Mouse (Mus musculus) neural tube, embryonic 14.5 days (tissue): Measurements from ENCODE around the gene A3galt2. TPM values are rescaled to one million over a fixed set of nuclear protein-coding genes. Genes with fewer than 3 reads are reported as not detected.
A peak's percentile ranks its signal among the peaks of the same experiment; 100 is the strongest.

Experiments
- ATAC-seq: fragments of 200-750 bp; cut with Nextera tagmentation; 2 replicates; pipeline ENCODE4 v1.8.0; 2017; ENCODE audit warnings: low read depth, mild to moderate bottlenecking, moderate TSS enrichment, moderate library complexity
- H3K27ac ChIP-seq: fragments of 300-500 bp; sonication (generic); 2 replicates; pipeline ENCODE4 v1.5.1; 2014; ENCODE audit warnings: low read depth, mild to moderate bottlenecking, control low read depth, low read length, moderate library complexity, mixed read lengths
- H3K27me3 ChIP-seq: fragments of 300-500 bp; sonication (generic); 2 replicates; pipeline ENCODE4 v1.6.1; 2014; ENCODE audit warnings: low read length; ENCODE audit not compliant: control insufficient read depth, insufficient read depth
- H3K36me3 ChIP-seq: fragments of 300-500 bp; sonication (generic); 2 replicates; pipeline ENCODE4 v1.6.1; 2014; ENCODE audit warnings: low read length, mixed read lengths; ENCODE audit not compliant: control insufficient read depth, insufficient read depth
- H3K4me1 ChIP-seq: fragments of 300-500 bp; sonication (generic); 2 replicates; pipeline ENCODE4 v1.6.1; 2014; ENCODE audit warnings: low read length; ENCODE audit not compliant: control insufficient read depth, insufficient read depth
- H3K4me2 ChIP-seq: fragments of 300-500 bp; sonication (generic); 2 replicates; pipeline ENCODE4 v1.6.1; 2014; ENCODE audit warnings: mild to moderate bottlenecking, low read depth, low read length, control low read depth
- H3K4me3 ChIP-seq: fragments of 300-500 bp; sonication (generic); 2 replicates; pipeline ENCODE4 v1.5.1; 2014; ENCODE audit warnings: low read depth, low read length, control low read depth, mixed read lengths
- H3K9ac ChIP-seq: fragments of 300-500 bp; sonication (generic); replicated peaks from 2 replicates; pipeline ENCODE4 v1.6.1; 2014; ENCODE audit warnings: low read depth, mild to moderate bottlenecking, control low read depth, low read length, mixed read lengths
- H3K9me3 ChIP-seq: fragments of 300-500 bp; sonication (generic); 2 replicates; pipeline ENCODE4 v1.6.1; 2016; ENCODE audit warnings: low read length; ENCODE audit not compliant: control insufficient read depth
- WGBS: fragments of 180-500 bp; shearing (Covaris S2); extraction: QIAGEN DNeasy Blood & Tissue Kit; methylation state at CpG from one replicate; pipeline ENCODE4 v1.1.7; 2014; 5-methylcytosine and 5-hydroxymethylcytosine counted together
- polyA plus RNA-seq: library from polyadenylated mRNA; unstranded; fragments of >200 nt; fragmentation: Nextera tagmentation; extraction: Ambion mirVana; gene quantifications from 2 replicates; pipeline ENCODE4 v1.2.1, GENCODE M21; 2014

Gene A3galt2
- polyA plus RNA-seq, 1 experiment from 2014 or later, result 0.51 TPM

DNA sequence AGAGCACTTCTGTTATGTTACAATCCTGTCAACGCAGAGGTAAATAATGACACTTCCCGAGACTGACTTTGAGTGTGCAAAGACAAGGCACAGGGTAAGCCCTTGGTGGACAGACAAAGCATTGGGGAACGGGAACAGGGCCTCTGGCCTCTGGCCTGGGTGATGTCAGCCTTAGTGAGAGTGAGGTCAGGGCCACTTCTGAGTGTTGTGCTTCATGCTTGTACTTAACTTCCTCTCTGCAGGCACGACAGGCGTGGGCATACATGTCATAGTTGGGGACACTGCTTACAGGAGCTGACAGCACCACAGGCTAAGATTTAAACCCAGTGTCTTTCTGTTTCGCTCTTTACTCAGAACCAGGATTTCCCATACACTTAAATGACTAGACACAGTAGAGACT, 21.7 kb upstream of the A3galt2 start:
- H3K36me3 ChIP-seq, result peaks cover 3% of the 10 kb centered on the region; the same call in 1 of the 2 replicates
- WGBS, result 32% methylated on average over 6 of the region's 6 CpGs
- peaks cover 88% of the 10 kb centered on the region for H3K4me1 ChIP-seq
- 0 out of 2 replicates have a peak overlapping the region, but pooled peaks have one; percentile 18 for H3K9ac ChIP-seq
- H3K9me3 ChIP-seq, result no peaks in the 10 kb centered on the region
- no peak for ATAC-seq
- H3K27me3 ChIP-seq, result no peaks in the 10 kb centered on the region
- peak overlapping the region; percentile 77 for H3K27ac ChIP-seq
- H3K4me3 ChIP-seq, result no peak overlapping the region
- 0 out of 2 replicates have a peak overlapping the region, but pooled peaks have one; percentile 1 for H3K4me2 ChIP-seq

DNA sequence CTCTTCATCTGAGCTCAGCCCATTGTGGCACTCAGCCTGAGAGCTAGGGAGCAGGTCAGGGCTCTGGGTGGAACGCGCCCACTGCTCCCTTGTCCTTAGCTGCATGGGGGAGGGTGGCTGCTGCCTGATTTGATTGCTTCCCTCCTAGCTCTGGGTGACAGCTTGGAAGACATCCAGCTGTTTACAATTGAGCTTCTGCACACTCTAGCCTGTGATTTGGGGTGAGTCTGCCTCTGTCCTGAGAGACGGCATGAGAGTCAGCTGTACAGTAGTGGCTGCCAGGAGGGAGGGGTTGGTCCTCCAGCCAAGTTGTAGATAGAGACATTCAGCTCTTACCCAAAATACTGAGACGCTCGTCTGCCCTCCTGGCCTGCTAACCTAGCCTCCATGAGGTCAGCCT, 20.9 kb upstream of the A3galt2 start:
- Histone ChIP-seq H3K4me1 (peaks cover 81% of the 10 kb centered on the region), H3K27me3 (no peaks in the 10 kb centered on the region), H3K36me3 (peaks cover 3% of the 10 kb centered on the region; the same call in 1 of the 2 replicates), H3K9ac (0 out of 2 replicates have a peak overlapping the region, but pooled peaks have one; percentile 39), H3K4me3 (no peak overlapping the region), H3K9me3 (no peaks in the 10 kb centered on the region), H3K4me2 (peak overlapping the region; percentile 23), H3K27ac (peak overlapping the region; percentile 77)
- peak; percentile 59; the same call in 1 of the 2 replicates for ATAC-seq
- WGBS, result 27% methylated on average over 5 of the region's 5 CpGs

DNA sequence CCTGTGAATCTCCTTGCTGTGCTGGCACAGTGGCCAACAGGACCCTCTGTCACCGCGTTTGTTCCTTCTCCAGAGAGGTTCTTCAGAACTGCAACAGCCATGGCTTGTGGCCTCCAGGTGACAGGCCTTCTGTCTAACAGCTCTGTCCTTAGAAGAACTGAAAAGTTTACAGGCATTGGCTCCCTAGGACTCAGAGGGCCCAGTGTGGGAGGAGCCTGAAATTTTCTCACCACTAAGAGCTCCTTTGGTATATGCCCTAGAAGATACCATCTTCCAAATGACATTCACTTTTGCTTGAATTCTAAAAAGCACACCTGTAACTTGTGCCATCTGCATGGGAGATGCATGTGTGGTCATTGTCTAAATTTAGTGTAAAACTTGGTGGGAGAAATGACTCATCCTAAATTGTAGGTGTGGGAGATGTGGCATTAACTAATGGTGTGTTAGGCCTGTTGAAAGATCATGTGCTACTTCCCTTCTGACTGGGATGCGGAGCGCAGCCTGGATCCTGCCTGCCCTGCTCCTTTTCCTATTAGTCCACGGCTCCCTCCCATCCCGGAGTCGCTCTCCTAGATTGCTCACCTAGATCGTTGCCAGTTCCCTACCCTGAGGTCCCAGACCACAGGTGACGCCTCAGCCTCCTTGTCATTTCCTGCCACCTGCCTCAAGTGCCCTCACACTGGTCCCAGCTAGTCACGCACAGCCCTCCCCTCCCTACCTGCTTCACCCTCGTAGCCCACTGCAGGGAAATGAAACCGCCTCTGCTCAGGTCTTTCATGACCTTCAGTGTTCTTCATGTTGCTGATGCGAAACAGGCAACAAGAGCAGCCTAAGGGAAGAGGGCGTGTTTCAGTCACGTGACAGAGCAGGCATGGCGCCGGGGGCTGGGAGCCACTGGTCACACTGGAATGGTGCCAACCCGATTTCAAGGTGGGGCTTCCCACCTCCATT, 20.2 kb upstream of the A3galt2 start:
- no peak for ATAC-seq
- Histone ChIP-seq H3K9ac (0 out of 2 replicates have a peak overlapping the region, but pooled peaks have one; percentile 39), H3K9me3 (no peaks in the 10 kb centered on the region), H3K27ac (no peak overlapping the region; the same call in none of the 2 replicates), H3K4me1 (peaks cover 73% of the 10 kb centered on the region), H3K4me3 (no peak overlapping the region), H3K4me2 (peak overlapping the region; percentile 23; the same call in 1 of the 2 replicates), H3K36me3 (peaks cover 3% of the 10 kb centered on the region; the same call in 1 of the 2 replicates), H3K27me3 (no peaks in the 10 kb centered on the region)
- 72% methylated on average over 18 of the region's 18 CpGs for WGBS

DNA sequence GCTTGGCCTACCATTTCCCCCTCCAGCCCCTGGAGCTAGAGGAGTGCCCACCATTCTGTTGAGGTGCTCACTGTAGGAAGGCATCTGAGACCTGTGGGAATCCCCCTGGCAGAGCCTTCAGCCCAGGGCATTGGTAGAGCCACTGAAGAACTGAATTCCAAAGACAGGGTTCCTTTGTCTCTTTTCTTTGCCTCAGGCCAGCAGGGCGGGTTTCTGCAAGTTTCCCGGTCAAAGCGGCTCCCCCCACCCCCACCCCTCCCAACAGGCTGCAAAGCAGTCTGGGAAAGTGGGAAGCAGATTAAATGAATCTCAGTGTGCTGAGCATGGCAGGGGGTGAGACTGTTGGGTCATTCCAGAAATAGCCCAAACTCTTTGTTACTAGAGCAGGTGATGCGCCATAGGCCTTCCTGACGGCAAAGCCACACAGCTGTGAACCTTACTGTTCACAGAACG, 18.0 kb upstream of the A3galt2 start:
- Histone ChIP-seq H3K4me1 (peaks cover 60% of the 10 kb centered on the region), H3K36me3 (no peaks in the 10 kb centered on the region), H3K4me3 (no peak overlapping the region), H3K4me2 (peak overlapping the region; percentile 23; the same call in 1 of the 2 replicates), H3K9ac (no peak overlapping the region; the same call in 1 of the 2 replicates), H3K27ac (peak overlapping the region; percentile 64), H3K27me3 (no peaks in the 10 kb centered on the region), H3K9me3 (no peaks in the 10 kb centered on the region)
- 11% methylated on average over 6 of the region's 6 CpGs for WGBS
- ATAC-seq, result no peak; the same call in 1 of the 2 replicates

DNA sequence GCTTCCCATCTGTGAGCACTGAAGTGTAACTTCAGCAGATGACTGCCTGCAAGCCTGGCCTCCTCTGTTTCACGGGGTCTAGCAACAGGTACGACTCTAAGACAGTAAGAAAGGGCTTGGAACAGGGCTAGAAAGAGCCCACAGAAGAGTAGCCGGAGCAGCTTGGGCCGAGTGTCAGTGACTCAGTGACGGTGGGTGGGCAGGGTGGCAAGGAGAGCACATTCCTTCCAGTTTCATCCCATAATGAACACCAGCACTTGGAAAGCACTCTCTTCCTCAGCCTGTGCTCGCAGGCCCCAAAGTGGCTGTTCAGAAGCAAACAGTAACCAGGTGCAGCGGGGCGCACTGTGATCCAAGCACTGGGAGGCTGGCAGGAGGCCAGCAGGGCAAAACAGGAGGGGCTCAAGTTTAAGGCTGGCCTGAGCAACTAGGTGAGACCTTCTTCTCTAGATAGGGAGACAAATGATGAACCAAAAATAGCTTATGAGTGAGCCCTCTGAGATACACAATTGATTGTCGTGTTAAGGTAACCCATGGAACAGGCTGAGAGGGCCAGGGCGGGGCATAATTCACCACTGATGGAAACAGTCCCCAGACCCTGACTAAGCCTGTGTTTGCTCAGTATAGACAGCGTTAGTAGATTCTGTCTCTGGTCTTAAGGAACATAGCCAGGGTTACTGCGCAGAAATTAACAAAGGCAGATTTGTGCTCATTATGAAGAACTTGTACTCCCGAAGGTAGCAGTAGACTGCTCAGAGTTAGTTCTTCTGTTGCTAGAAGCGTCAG, 17.1 kb upstream of the A3galt2 start:
- Histone ChIP-seq H3K27me3 (no peaks in the 10 kb centered on the region), H3K4me3 (no peak overlapping the region), H3K36me3 (no peaks in the 10 kb centered on the region), H3K4me2 (peak overlapping the region; percentile 6; the same call in 1 of the 2 replicates), H3K27ac (peak overlapping the region; percentile 64; the same call in 1 of the 2 replicates), H3K4me1 (peaks cover 56% of the 10 kb centered on the region), H3K9ac (no peak overlapping the region), H3K9me3 (no peaks in the 10 kb centered on the region)
- WGBS, result 61% methylated on average over 14 of the region's 14 CpGs
- ATAC-seq, result no peak

DNA sequence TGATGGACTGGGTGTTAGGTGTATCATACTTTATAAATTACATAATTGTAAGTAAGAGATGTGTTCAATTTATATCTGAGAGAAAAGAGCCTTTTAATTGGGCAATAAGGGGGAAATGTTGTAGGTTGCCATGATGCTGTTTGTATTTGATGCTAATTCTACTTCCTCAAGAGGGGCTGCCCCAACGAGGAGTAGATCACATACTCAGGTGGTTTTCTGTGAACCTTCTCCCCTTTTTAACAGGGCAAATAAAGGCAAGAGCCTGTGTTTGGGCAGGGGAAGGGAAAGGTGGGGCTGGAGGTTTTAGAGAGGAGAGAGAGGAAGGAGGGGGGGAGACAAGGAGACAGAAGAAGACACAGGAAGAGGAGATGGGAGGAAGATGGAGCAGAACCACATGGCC, 14.3 kb upstream of the A3galt2 start:
- H3K9ac ChIP-seq, result no peak overlapping the region
- peaks cover 27% of the 10 kb centered on the region for H3K36me3 ChIP-seq
- 64% methylated on average over 1 of the region's 1 CpGs for WGBS
- no peaks in the 10 kb centered on the region for H3K9me3 ChIP-seq
- peaks cover 28% of the 10 kb centered on the region for H3K4me1 ChIP-seq
- H3K4me3 ChIP-seq, result no peak overlapping the region
- no peak overlapping the region for H3K4me2 ChIP-seq
- H3K27ac ChIP-seq, result no peak overlapping the region
- H3K27me3 ChIP-seq, result no peaks in the 10 kb centered on the region
- ATAC-seq, result no peak

DNA sequence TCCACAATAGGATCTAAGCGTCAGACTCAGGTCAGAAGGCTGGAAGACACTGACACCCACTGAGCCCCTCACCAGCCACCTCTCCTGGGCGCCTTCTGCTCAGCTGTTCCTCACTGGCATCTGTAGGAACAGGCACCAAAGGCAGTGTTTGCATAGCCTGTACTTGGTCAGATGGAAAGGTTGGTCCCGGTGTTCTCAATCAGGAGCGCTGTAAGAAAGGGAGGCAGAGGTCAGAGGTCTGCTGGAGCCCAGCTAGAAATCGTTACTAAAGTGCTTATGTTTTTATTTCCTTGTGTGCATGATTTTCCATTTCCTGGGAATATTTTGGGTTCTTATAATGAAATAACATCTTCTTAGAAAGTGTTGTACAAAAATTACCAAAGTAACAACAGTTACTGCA, 13.3 kb upstream of the A3galt2 start:
- WGBS, result 59% methylated on average over 5 of the region's 5 CpGs
- Histone ChIP-seq H3K27me3 (no peaks in the 10 kb centered on the region), H3K4me2 (no peak overlapping the region), H3K4me1 (peaks cover 17% of the 10 kb centered on the region), H3K9ac (no peak overlapping the region), H3K4me3 (no peak overlapping the region), H3K36me3 (peaks cover 37% of the 10 kb centered on the region), H3K27ac (no peak overlapping the region), H3K9me3 (no peaks in the 10 kb centered on the region)
- ATAC-seq, result no peak

DNA sequence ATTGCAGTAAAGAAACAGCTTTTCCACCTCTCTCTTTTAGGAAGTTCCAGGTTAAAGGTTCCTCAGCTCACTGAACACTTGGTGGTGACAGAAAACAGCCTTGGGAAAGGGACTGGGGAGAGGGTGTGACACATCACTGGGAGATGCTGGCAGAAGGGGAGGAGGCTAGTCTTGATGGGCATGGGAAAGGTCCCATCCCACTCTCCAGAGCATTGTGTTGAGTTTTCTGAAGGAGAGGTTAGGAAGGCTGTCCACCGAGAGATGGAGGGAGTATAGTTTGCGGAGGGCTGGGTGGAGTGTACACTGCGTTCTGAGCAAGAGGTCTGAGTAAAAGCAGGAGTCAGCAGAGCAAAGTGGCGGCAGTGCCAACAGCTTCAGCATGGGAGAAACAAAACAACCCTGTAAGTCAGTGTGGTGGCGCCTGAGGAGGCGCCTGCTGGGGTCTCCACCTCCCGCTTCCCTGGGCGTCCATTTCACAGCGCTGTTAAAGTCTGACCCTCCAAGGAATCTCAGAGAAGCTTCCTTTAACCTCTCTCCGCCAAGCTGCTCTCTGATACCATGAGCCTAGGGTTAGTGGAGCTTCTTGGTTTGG, 12.7 kb upstream of the A3galt2 start:
- no peak overlapping the region for H3K9ac ChIP-seq
- H3K27me3 ChIP-seq, result no peaks in the 10 kb centered on the region
- H3K4me3 ChIP-seq, result no peak overlapping the region
- no peak overlapping the region for H3K4me2 ChIP-seq
- peaks cover 12% of the 10 kb centered on the region for H3K4me1 ChIP-seq
- ATAC-seq, result no peak
- no peak overlapping the region for H3K27ac ChIP-seq
- H3K36me3 ChIP-seq, result peaks cover 43% of the 10 kb centered on the region
- no peaks in the 10 kb centered on the region for H3K9me3 ChIP-seq
- WGBS, result 51% methylated on average over 10 of the region's 10 CpGs
